Mouse (Mus musculus) embryonic facial prominence, embryonic 11.5 days (tissue): Measurements from ENCODE around the gene Nr2e1. TPM values are rescaled to one million over a fixed set of nuclear protein-coding genes. Genes with fewer than 3 reads are reported as not detected.

Experiments used
- ATAC-seq: fragments of 200-750 bp; cut with Nextera tagmentation; replicated peaks from 2 replicates; pipeline ENCODE4 v1.8.0; 2017; ENCODE audit warnings: low read depth; ENCODE audit not compliant: insufficient number of reproducible peaks, low FRiP score, low TSS enrichment
- DNase-seq: peaks from one replicate; pipeline ENCODE4 v3.0.0-alpha.2; 2015; ENCODE audit warnings: low spot score
- H3K27ac ChIP-seq: fragments of 300-500 bp; sonication (generic); replicated peaks from 2 replicates; pipeline ENCODE4 v1.5.1; 2014; ENCODE audit warnings: mild to moderate bottlenecking, low read depth, low read length, control low read depth
- H3K27me3 ChIP-seq: fragments of 300-500 bp; sonication (generic); 2 replicates; pipeline ENCODE4 v1.6.1; 2014; ENCODE audit warnings: mild to moderate bottlenecking, low read length, moderate library complexity, mixed read lengths; ENCODE audit not compliant: control insufficient read depth, insufficient read depth
- H3K36me3 ChIP-seq: fragments of 300-500 bp; sonication (generic); replicated peaks from 2 replicates; pipeline ENCODE4 v1.6.1; 2014; ENCODE audit warnings: low read depth, mild to moderate bottlenecking, low read length, moderate library complexity, mixed read lengths; ENCODE audit not compliant: control insufficient read depth, insufficient read depth
- H3K4me1 ChIP-seq: fragments of 300-500 bp; sonication (generic); 2 replicates; pipeline ENCODE4 v1.6.1; 2014; ENCODE audit warnings: low read length, mixed read lengths; ENCODE audit not compliant: control insufficient read depth, insufficient read depth
- H3K4me2 ChIP-seq: fragments of 300-500 bp; sonication (generic); 2 replicates; pipeline ENCODE4 v1.6.1; 2014; ENCODE audit warnings: low read depth, mild to moderate bottlenecking, control low read depth, low read length, moderate library complexity
- H3K4me3 ChIP-seq: fragments of 300-500 bp; sonication (generic); 2 replicates; pipeline ENCODE4 v1.5.1; 2014; ENCODE audit warnings: low read depth, low read length, control low read depth
- H3K9ac ChIP-seq: fragments of 300-500 bp; sonication (generic); replicated peaks from 2 replicates; pipeline ENCODE4 v1.6.1; 2014; ENCODE audit warnings: mild to moderate bottlenecking, control low read depth, low read length
- H3K9me3 ChIP-seq: fragments of 300-500 bp; sonication (generic); replicated peaks from 2 replicates; pipeline ENCODE4 v1.6.1; 2016; ENCODE audit warnings: mild to moderate bottlenecking, low read length, inconsistent platforms, mixed read lengths; ENCODE audit not compliant: control insufficient read depth
- WGBS: fragments of 180-500 bp; shearing (Covaris S2); extraction: QIAGEN DNeasy Blood & Tissue Kit; methylation state at CpG from one replicate; pipeline ENCODE4 v1.1.7; 2014; 5-methylcytosine and 5-hydroxymethylcytosine counted together
- polyA plus RNA-seq: library from polyadenylated mRNA; unstranded; fragments of >200 nt; fragmentation: Nextera tagmentation; extraction: Ambion mirVana; gene quantifications from 2 replicates; pipeline ENCODE4 v1.2.1, GENCODE M21; 2014

The Nr2e1 gene
- polyA plus RNA-seq, 1 experiment from 2014 or later, result 8.6 TPM

GRCm38 (mm10) chr10:42578698-42579474 lies 4.5 kb downstream of the Nr2e1 start:
- Histone ChIP-seq H3K4me2 (peak overlapping the region; percentile 32), H3K27ac (no peak overlapping the region), H3K4me1 (no peaks in the 10 kb centered on the region; the same call in none of the 2 replicates), H3K36me3 (no peaks in the 10 kb centered on the region), H3K4me3 (no peak overlapping the region), H3K9me3 (no peaks in the 10 kb centered on the region), H3K27me3 (peaks cover 84% of the 10 kb centered on the region), H3K9ac (no peak overlapping the region)
- WGBS, result 0% methylated on average over 22 of the region's 22 CpGs
- DNase-seq, result no peak
- no peak for ATAC-seq

- Histone ChIP-seq H3K4me1 (no peaks in the 10 kb centered on the region; the same call in none of the 2 replicates), H3K9me3 (no peaks in the 10 kb centered on the region), H3K36me3 (no peaks in the 10 kb centered on the region), H3K9ac (no peak overlapping the region), H3K27ac (no peak overlapping the region), H3K4me3 (no peak overlapping the region), H3K27me3 (peaks cover 87% of the 10 kb centered on the region), H3K4me2 (no peak overlapping the region)
- ATAC-seq (no peak), DNase-seq (no peak)
- WGBS, result 2% methylated on average over 15 of the region's 15 CpGs
These were observed 5.2 kb downstream of the Nr2e1 start for GRCm38 (mm10) chr10:42578281-42578675.

- 2% methylated on average over 15 of the region's 15 CpGs for WGBS
- Histone ChIP-seq H3K27ac (no peak overlapping the region), H3K36me3 (no peaks in the 10 kb centered on the region), H3K4me2 (no peak overlapping the region), H3K4me1 (no peaks in the 10 kb centered on the region; the same call in none of the 2 replicates), H3K4me3 (no peak overlapping the region), H3K9ac (no peak overlapping the region), H3K9me3 (no peaks in the 10 kb centered on the region), H3K27me3 (peaks cover 87% of the 10 kb centered on the region)
- DNase-seq (no peak), ATAC-seq (no peak)
These were observed 5.7 kb downstream of the Nr2e1 start for GRCm38 (mm10) chr10:42577525-42578280.

GRCm38 (mm10) chr10:42574639-42575038 lies 8.8 kb downstream of the Nr2e1 start:
- no peak overlapping the region for H3K27ac ChIP-seq
- ATAC-seq (no peak), DNase-seq (peak; percentile 75)
- no peaks in the 10 kb centered on the region for H3K9me3 ChIP-seq
- no peaks in the 10 kb centered on the region for H3K36me3 ChIP-seq
- H3K4me3 ChIP-seq, result no peak overlapping the region
- 2% methylated on average over 10 of the region's 10 CpGs for WGBS
- no peak overlapping the region for H3K4me2 ChIP-seq
- peaks cover 84% of the 10 kb centered on the region for H3K27me3 ChIP-seq
- no peaks in the 10 kb centered on the region; the same call in 1 of the 2 replicates for H3K4me1 ChIP-seq
- H3K9ac ChIP-seq, result no peak overlapping the region

GRCm38 (mm10) chr10:42572971-42573370 lies 10.5 kb downstream of the Nr2e1 start:
- Histone ChIP-seq H3K9ac (no peak overlapping the region), H3K4me1 (no peaks in the 10 kb centered on the region), H3K9me3 (no peaks in the 10 kb centered on the region), H3K4me3 (no peak overlapping the region), H3K4me2 (no peak overlapping the region), H3K36me3 (no peaks in the 10 kb centered on the region), H3K27ac (no peak overlapping the region), H3K27me3 (peaks cover 71% of the 10 kb centered on the region)
- DNase-seq, result no peak
- no peak for ATAC-seq
- WGBS, result 1% methylated on average over 15 of the region's 15 CpGs

GRCm38 (mm10) chr10:42572567-42572966 lies 10.9 kb downstream of the Nr2e1 start:
- H3K4me3 ChIP-seq, result no peak overlapping the region
- H3K4me2 ChIP-seq, result no peak overlapping the region
- H3K27me3 ChIP-seq, result peaks cover 69% of the 10 kb centered on the region
- H3K9ac ChIP-seq, result no peak overlapping the region
- no peaks in the 10 kb centered on the region for H3K36me3 ChIP-seq
- 3% methylated on average over 20 of the region's 20 CpGs for WGBS
- ATAC-seq, result no peak
- no peaks in the 10 kb centered on the region for H3K4me1 ChIP-seq
- no peak overlapping the region for H3K27ac ChIP-seq
- H3K9me3 ChIP-seq, result no peaks in the 10 kb centered on the region
- DNase-seq, result no peak

GRCm38 (mm10) chr10:42562272-42562671 lies 21.2 kb downstream of the Nr2e1 start:
- Histone ChIP-seq H3K27me3 (peaks cover 10% of the 10 kb centered on the region), H3K4me1 (no peaks in the 10 kb centered on the region), H3K27ac (no peak overlapping the region), H3K9ac (no peak overlapping the region), H3K36me3 (no peaks in the 10 kb centered on the region), H3K4me3 (no peak overlapping the region), H3K4me2 (no peak overlapping the region), H3K9me3 (no peaks in the 10 kb centered on the region)
- WGBS, result 3% methylated on average over 12 of the region's 12 CpGs
- peak; percentile 70 for DNase-seq
- no peak for ATAC-seq
